Mouse (Mus musculus) heart, embryonic 14.5 days (tissue): Measurements from ENCODE around the gene Smchd1. TPM values are rescaled to one million over a fixed set of nuclear protein-coding genes. Genes with fewer than 3 reads are reported as not detected.
A peak's percentile ranks its signal among the peaks of the same experiment; 100 is the strongest.

ENCODE experiments used
- ATAC-seq: fragments of 200-750 bp; cut with Nextera tagmentation; 2 replicates; pipeline ENCODE4 v1.8.0; 2017; ENCODE audit warnings: low read depth, moderate TSS enrichment; ENCODE audit not compliant: insufficient number of reproducible peaks, insufficient read depth, low FRiP score
- H3K27ac ChIP-seq, 2 experiments: fragments of 200-500 bp in 1 of 2; fragments of 300-500 bp in 1 of 2; sonication (generic) in 1 of 2; replicated peaks in 1 of 2; 2 replicates each; pipeline ENCODE4 v1.5.1; 2012 to 2014; ENCODE audit warnings: low read depth in 2 of 2, low read length in 2 of 2, control low read depth in 1 of 2, mild to moderate bottlenecking in 1 of 2, mixed read lengths in 1 of 2; ENCODE audit not compliant: control insufficient read depth in 1 of 2, insufficient read depth in 1 of 2
- H3K27me3 ChIP-seq: fragments of 300-500 bp; sonication (generic); 2 replicates; pipeline ENCODE4 v1.6.1; 2014; ENCODE audit warnings: mild to moderate bottlenecking, low read length, control low read depth; ENCODE audit not compliant: control insufficient read depth, insufficient read depth
- H3K36me3 ChIP-seq: fragments of 300-500 bp; sonication (generic); 2 replicates; pipeline ENCODE4 v1.6.1; 2014; ENCODE audit warnings: mild to moderate bottlenecking, control low read depth, low read length, mixed read lengths; ENCODE audit not compliant: control insufficient read depth, insufficient read depth
- H3K4me1 ChIP-seq, 2 experiments: fragments of 200-500 bp in 1 of 2; fragments of 300-500 bp in 1 of 2; sonication (generic) in 1 of 2; 2 replicates each; pipeline ENCODE4 v1.6.1; 2012 to 2014; ENCODE audit warnings: low read length in 2 of 2, control low read depth in 1 of 2, mixed read lengths in 1 of 2; ENCODE audit not compliant: control insufficient read depth in 2 of 2, insufficient read depth in 2 of 2
- H3K4me2 ChIP-seq: fragments of 300-500 bp; sonication (generic); 2 replicates; pipeline ENCODE4 v1.6.1; 2014; ENCODE audit warnings: mild to moderate bottlenecking, low read length
- H3K4me3 ChIP-seq, 2 experiments: fragments of 200-500 bp in 1 of 2; fragments of 300-500 bp in 1 of 2; sonication (generic) in 1 of 2; 2 replicates each; pipeline ENCODE4 v1.5.1; 2012 to 2014; ENCODE audit warnings: low read length in 2 of 2, mild to moderate bottlenecking in 2 of 2, control low read depth in 1 of 2, low read depth in 1 of 2, moderate library complexity in 1 of 2; ENCODE audit not compliant: control insufficient read depth in 1 of 2, insufficient read depth in 1 of 2
- H3K9ac ChIP-seq: fragments of 300-500 bp; sonication (generic); 2 replicates; pipeline ENCODE4 v1.6.1; 2014; ENCODE audit warnings: mild to moderate bottlenecking, low read length
- H3K9me3 ChIP-seq: fragments of 300-500 bp; sonication (generic); 2 replicates; pipeline ENCODE4 v1.6.1; 2016; ENCODE audit warnings: low read length, control low read depth; ENCODE audit not compliant: control insufficient read depth
- WGBS: fragments of 180-500 bp; shearing (Covaris S2); extraction: QIAGEN DNeasy Blood & Tissue Kit; methylation state at CpG from one replicate; pipeline ENCODE4 v1.1.7; 2014; 5-methylcytosine and 5-hydroxymethylcytosine counted together
- polyA plus RNA-seq: library from polyadenylated mRNA; unstranded; fragments of >200 nt; fragmentation: Nextera tagmentation; extraction: Ambion mirVana; gene quantifications from 2 replicates; pipeline ENCODE4 v1.2.1, GENCODE M21; 2014

Smchd1 gene
- polyA plus RNA-seq, 1 experiment from 2014 or later: 49.1 TPM

DNA sequence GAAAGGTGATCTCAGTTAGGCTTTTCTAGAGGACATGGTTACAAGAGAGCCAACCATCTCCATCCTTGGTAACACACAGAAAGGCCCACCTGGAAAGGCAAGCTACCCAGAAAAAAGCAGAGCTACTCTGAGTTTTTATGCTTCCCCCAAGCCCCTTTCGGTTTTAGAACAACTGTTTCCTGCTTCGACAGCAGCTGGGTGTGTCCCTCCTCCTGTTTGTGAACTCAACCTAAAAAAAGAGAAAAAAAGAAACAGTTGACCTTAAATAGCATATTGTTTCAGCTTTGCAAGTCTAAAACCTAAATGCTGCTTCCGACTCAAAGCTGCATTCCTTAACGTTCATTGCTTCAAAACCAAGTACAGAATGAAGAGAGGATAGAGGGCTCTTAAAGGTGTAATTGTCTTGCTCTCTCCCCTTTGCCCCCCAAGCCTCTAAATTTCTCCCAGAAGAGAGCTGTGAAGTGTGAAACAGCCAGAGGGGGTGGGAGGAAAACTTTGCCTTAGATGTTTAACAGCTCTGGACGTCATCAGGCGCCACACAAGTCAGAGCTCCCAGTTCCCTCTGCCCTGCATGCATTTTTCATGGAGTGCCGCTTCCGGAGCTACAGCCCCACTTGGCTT, 11.2 kb upstream of the Smchd1 start:
- Histone ChIP-seq H3K27me3 (no peaks in the 10 kb centered on the region), H3K36me3 (no peaks in the 10 kb centered on the region), H3K4me2 (peak overlapping the region; percentile 28), H3K4me1 (peaks cover 5 to 7% of the 10 kb centered on the region in 2 experiments; a peak in 2 of 4 replicates), H3K4me3 (no peak overlapping the region), H3K27ac (peak overlapping the region; percentile 10 to 33; a peak in 2 of 4 replicates), H3K9me3 (no peaks in the 10 kb centered on the region), H3K9ac (no peak overlapping the region)
- no peak for ATAC-seq
- 35% methylated on average over 8 of the region's 8 CpGs for WGBS

DNA sequence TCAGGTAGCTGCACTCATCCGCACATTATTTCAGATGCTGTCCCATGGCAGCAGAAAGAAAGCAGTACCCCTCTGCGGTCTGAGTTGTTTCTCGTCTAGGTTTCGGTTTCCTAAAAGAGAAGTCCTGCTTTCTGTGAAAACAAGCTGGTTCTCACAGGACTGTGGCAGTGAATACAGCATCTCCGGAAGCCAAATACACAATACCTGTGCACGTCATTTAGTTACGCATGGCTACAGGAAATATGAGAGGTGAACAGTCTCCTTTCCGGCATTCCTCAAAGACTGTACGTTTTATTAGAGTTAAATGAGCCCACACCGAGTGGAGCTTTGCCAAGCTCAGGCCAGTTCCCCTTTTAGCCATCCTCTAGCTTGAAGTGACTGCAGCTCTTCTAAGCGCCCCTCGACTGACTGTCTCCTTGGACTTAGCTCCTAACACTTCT, 10.7 kb upstream of the Smchd1 start:
- Histone ChIP-seq H3K27ac (peak overlapping the region; percentile 10 to 33; a peak in 2 of 4 replicates), H3K4me2 (peak overlapping the region; percentile 28), H3K36me3 (no peaks in the 10 kb centered on the region), H3K4me3 (no peak overlapping the region), H3K4me1 (peaks cover 5 to 7% of the 10 kb centered on the region in 2 experiments; a peak in 2 of 4 replicates), H3K27me3 (no peaks in the 10 kb centered on the region), H3K9ac (no peak overlapping the region), H3K9me3 (no peaks in the 10 kb centered on the region)
- no peak for ATAC-seq
- WGBS: 63% methylated on average over 12 of the region's 12 CpGs

DNA sequence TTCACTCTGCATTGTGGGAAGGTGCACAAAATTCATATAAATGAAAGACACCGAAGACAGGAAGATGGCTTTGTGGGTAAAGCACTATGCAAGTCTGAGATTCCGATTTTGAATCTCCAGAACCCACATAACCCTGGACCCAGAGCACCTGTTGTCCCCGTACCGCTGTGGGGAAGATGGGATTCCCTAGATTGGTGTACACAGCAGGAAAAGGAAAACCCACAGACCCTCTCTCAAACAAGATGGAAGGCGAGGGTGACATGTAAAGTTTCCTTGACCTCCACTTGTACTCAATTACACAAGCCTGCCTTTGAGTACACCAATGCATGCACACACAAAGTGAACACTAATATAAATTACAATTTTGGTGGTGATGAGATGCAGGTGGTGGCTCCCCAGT, 9.6 kb upstream of the Smchd1 start:
- Histone ChIP-seq H3K27me3 (no peaks in the 10 kb centered on the region), H3K27ac (no peak overlapping the region), H3K36me3 (no peaks in the 10 kb centered on the region), H3K4me1 (peaks cover 5% of the 10 kb centered on the region in 2 experiments; a peak in 2 of 4 replicates), H3K9ac (no peak overlapping the region), H3K4me2 (no peak overlapping the region), H3K9me3 (no peaks in the 10 kb centered on the region), H3K4me3 (no peak overlapping the region)
- 88% methylated on average over 5 of the region's 5 CpGs for WGBS
- no peak for ATAC-seq

DNA sequence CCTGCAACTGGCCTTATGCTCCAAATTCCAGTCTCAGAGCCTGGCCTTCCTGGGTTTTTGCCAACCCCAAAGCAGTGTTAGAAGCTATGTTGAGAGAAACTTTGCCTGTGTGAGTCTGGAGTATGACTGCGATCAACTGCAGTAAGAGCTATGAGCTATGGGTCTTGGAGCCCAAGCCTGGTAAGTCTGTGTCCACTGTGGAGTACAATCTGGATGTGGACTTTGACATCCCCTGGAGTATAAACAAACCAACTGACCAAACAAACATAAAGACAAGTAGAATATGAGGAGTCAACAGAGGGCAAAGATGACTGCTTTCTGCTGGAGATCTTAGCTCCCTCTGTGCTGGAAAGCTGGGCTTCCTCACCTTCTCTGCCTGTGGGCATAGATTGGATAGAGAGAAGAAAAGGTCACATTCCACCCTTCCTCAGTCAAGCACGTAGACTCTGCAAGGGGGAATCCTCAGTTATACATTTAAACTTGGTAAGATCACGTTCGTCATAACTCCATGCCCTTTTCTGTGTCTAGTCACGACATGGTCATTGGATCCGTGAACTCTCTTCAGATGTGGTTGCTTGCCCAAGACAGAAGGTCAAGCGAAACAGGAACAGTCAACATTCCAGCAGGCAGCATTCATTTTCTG, 8.4 kb upstream of the Smchd1 start:
- H3K27ac ChIP-seq: no peak overlapping the region
- H3K27me3 ChIP-seq: no peaks in the 10 kb centered on the region
- no peak overlapping the region for H3K9ac ChIP-seq
- no peaks in the 10 kb centered on the region for H3K9me3 ChIP-seq
- H3K36me3 ChIP-seq: no peaks in the 10 kb centered on the region
- no peak overlapping the region for H3K4me3 ChIP-seq
- WGBS: 85% methylated on average over 7 of the region's 7 CpGs
- no peak overlapping the region for H3K4me2 ChIP-seq
- no peak for ATAC-seq
- peaks cover 5% of the 10 kb centered on the region in 2 experiments; a peak in 2 of 4 replicates for H3K4me1 ChIP-seq

DNA sequence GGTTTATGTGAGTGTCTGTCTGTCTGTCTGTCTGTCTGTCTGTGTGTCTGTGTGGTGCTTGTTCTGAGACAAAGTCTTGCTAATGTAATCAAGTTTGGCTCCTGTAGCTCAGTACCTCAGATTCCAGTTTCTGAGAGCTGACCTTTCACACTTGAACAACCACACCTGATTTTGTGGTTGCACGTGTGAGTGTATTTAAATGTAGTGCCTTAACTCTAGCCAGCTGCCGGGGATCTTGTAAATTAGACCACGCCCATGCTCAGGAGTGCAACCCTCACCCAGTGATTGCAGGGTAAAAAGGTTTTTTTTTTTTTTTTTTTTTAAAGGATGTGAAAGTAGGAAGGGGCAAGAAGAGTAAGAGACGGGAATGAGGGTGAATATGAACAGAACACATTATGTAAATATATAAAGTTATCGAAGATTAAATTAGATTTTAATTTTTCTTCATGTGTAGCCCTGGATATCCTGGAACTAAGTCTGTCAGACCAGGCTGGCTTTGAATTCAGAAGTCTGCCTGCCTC, 4.3 kb upstream of the Smchd1 start:
- Histone ChIP-seq H3K27me3 (no peaks in the 10 kb centered on the region), H3K4me3 (no peak overlapping the region), H3K4me1 (0 out of 4 replicates have a peak, but pooled peaks cover 0 to under 1% of the 10 kb centered on the region in 2 experiments), H3K9ac (no peak overlapping the region), H3K27ac (no peak overlapping the region), H3K4me2 (no peak overlapping the region), H3K36me3 (no peaks in the 10 kb centered on the region), H3K9me3 (no peaks in the 10 kb centered on the region)
- ATAC-seq: no peak
- WGBS: 62% methylated on average over 5 of the region's 5 CpGs

DNA sequence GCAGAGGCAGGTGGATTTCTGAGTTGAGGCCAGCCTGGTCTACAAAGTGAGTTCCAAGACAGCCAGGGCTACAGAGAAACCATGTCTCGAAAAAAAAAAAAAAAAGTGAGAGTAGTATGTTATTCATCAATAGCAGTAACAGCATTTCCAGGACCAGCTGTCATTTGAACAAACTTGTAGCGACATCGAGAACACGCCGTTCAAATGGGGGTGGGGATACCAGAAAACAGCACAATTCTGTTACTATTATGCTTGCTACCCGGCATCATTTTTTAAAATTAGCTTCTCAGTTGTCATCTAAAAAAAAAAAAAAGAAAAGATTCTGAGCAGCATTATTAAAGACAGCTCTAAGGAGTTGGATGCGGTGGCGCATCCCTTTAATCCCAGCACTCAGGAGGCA, 2.3 kb upstream of the Smchd1 start:
- H3K4me2 ChIP-seq: no peak overlapping the region
- no peaks in the 10 kb centered on the region for H3K9me3 ChIP-seq
- peaks cover 3 to 8% of the 10 kb centered on the region in 2 experiments for H3K4me1 ChIP-seq
- no peak for ATAC-seq
- no peak overlapping the region for H3K9ac ChIP-seq
- 97% methylated on average over 8 of the region's 8 CpGs for WGBS
- no peak overlapping the region for H3K27ac ChIP-seq
- H3K36me3 ChIP-seq: no peaks in the 10 kb centered on the region
- H3K4me3 ChIP-seq: no peak overlapping the region
- no peaks in the 10 kb centered on the region for H3K27me3 ChIP-seq

DNA sequence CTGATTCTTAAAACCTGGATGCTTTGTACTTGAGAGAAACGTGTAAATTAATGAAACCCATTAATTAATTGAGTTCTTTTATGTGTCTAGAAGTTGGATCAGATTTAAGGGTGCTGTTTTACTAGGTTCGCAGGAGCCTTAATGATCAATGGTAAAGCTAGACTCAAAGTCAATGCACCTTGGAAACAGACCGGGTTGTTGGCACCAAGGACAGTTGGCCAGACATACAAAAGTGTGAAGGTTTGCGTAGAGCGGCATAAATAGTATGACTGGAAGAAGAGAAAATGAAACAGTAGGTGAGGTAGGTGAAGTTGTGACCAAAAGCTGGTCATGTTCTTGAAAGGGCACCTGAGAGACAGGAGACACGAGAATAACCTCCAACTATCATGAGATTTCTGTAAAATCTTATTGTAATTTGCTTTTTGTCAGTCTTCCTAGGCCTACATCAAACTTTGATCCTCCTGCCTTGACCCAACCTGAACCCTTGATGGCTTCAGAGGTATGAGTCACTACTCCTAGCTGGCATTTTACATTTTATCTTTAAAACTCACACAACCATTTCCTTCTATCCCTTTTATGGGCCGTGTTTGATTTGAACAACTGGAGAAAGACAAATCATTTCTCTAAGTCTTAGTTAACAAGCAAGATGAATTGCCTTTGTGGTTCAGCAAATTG, 1.3 kb upstream of the Smchd1 start:
- peak overlapping the region; percentile 84 for H3K9ac ChIP-seq

More for the DNA sequence above, 1.3 kb upstream of the Smchd1 start:
- WGBS: 79% methylated on average over 7 of the region's 7 CpGs
- Histone ChIP-seq H3K4me1 (peaks cover 3 to 8% of the 10 kb centered on the region in 2 experiments), H3K4me2 (peak overlapping the region; percentile 90), H3K27me3 (no peaks in the 10 kb centered on the region), H3K9me3 (no peaks in the 10 kb centered on the region), H3K36me3 (no peaks in the 10 kb centered on the region), H3K27ac (no peak overlapping the region), H3K4me3 (peak overlapping the region in 1 of 2 experiments; percentile 91; a peak in 1 of 4 replicates)
- ATAC-seq: no peak
